Mouse (Mus musculus) neural tube, embryonic 14.5 days (tissue): ENCODE measurements around the gene Tmem184b. TPM values are rescaled to one million over a fixed set of nuclear protein-coding genes. Genes with fewer than 3 reads are reported as not detected.
A peak's percentile ranks its signal among the peaks of the same experiment; 100 is the strongest.

ENCODE experiments used
- ATAC-seq: fragments of 200-750 bp; cut with Nextera tagmentation; 2 replicates; pipeline ENCODE4 v1.8.0; 2017; ENCODE audit warnings: low read depth, mild to moderate bottlenecking, moderate TSS enrichment, moderate library complexity
- H3K27ac ChIP-seq: fragments of 300-500 bp; sonication (generic); 2 replicates; pipeline ENCODE4 v1.5.1; 2014; ENCODE audit warnings: low read depth, mild to moderate bottlenecking, control low read depth, low read length, moderate library complexity, mixed read lengths
- H3K27me3 ChIP-seq: fragments of 300-500 bp; sonication (generic); 2 replicates; pipeline ENCODE4 v1.6.1; 2014; ENCODE audit warnings: low read length; ENCODE audit not compliant: control insufficient read depth, insufficient read depth
- H3K36me3 ChIP-seq: fragments of 300-500 bp; sonication (generic); 2 replicates; pipeline ENCODE4 v1.6.1; 2014; ENCODE audit warnings: low read length, mixed read lengths; ENCODE audit not compliant: control insufficient read depth, insufficient read depth
- H3K4me1 ChIP-seq: fragments of 300-500 bp; sonication (generic); 2 replicates; pipeline ENCODE4 v1.6.1; 2014; ENCODE audit warnings: low read length; ENCODE audit not compliant: control insufficient read depth, insufficient read depth
- H3K4me2 ChIP-seq: fragments of 300-500 bp; sonication (generic); 2 replicates; pipeline ENCODE4 v1.6.1; 2014; ENCODE audit warnings: mild to moderate bottlenecking, low read depth, low read length, control low read depth
- H3K4me3 ChIP-seq: fragments of 300-500 bp; sonication (generic); 2 replicates; pipeline ENCODE4 v1.5.1; 2014; ENCODE audit warnings: low read depth, low read length, control low read depth, mixed read lengths
- H3K9ac ChIP-seq: fragments of 300-500 bp; sonication (generic); replicated peaks from 2 replicates; pipeline ENCODE4 v1.6.1; 2014; ENCODE audit warnings: low read depth, mild to moderate bottlenecking, control low read depth, low read length, mixed read lengths
- H3K9me3 ChIP-seq: fragments of 300-500 bp; sonication (generic); 2 replicates; pipeline ENCODE4 v1.6.1; 2016; ENCODE audit warnings: low read length; ENCODE audit not compliant: control insufficient read depth
- WGBS: fragments of 180-500 bp; shearing (Covaris S2); extraction: QIAGEN DNeasy Blood & Tissue Kit; methylation state at CpG from one replicate; pipeline ENCODE4 v1.1.7; 2014; 5-methylcytosine and 5-hydroxymethylcytosine counted together
- polyA plus RNA-seq: library from polyadenylated mRNA; unstranded; fragments of >200 nt; fragmentation: Nextera tagmentation; extraction: Ambion mirVana; gene quantifications from 2 replicates; pipeline ENCODE4 v1.2.1, GENCODE M21; 2014

Tmem184b gene
- polyA plus RNA-seq, 1 experiment from 2014 or later, result 31.2 TPM

- H3K4me2 ChIP-seq, result no peak overlapping the region
- WGBS, result 79% methylated on average over 4 of the region's 4 CpGs
Measured at GRCm38 (mm10) chr15:79333409-79333808, 70.0 kb downstream of the Tmem184b start.

DNA sequence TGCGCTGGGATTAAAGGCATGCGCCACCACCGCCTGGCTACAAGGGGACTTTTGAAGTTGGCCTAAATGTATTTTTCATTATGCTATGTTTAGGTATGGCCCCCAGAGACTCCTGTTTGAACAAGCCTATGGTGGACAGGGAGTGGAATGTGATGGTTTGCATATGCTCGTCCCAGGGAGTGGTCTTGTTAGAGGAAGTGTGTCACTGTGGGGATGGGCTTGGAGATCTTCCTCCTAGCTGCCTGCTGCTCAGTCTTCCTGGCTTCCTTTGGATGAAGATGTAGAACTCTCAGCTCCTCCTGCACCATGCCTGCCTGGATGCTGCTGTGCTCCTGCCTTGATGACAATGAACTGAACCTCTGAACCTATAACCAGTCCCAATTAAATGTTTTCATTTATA, 72.8 kb downstream of the Tmem184b start:
- Histone ChIP-seq H3K9ac (no peak overlapping the region), H3K27me3 (no peaks in the 10 kb centered on the region), H3K36me3 (no peaks in the 10 kb centered on the region), H3K4me3 (no peak overlapping the region), H3K4me2 (no peak overlapping the region), H3K27ac (no peak overlapping the region), H3K4me1 (peaks cover 11% of the 10 kb centered on the region; the same call in 1 of the 2 replicates), H3K9me3 (no peaks in the 10 kb centered on the region)
- ATAC-seq, result no peak
- WGBS, result 82% methylated on average over 4 of the region's 4 CpGs

More at GRCm38 (mm10) chr15:79333409-79333808, 70.0 kb downstream of the Tmem184b start:
- no peak for ATAC-seq
- Histone ChIP-seq H3K4me3 (no peak overlapping the region), H3K27ac (no peak overlapping the region), H3K9me3 (no peaks in the 10 kb centered on the region), H3K4me1 (no peaks in the 10 kb centered on the region), H3K36me3 (no peaks in the 10 kb centered on the region), H3K27me3 (no peaks in the 10 kb centered on the region), H3K9ac (no peak overlapping the region)

- ATAC-seq, result no peak
- H3K4me2 ChIP-seq, result no peak overlapping the region
- WGBS, result 85% methylated on average over 6 of the region's 6 CpGs
Measured at GRCm38 (mm10) chr15:79329979-79330363, 73.4 kb downstream of the Tmem184b start.

GRCm38 (mm10) chr15:79329346-79329978, 73.9 kb downstream of the Tmem184b start:
- H3K36me3 ChIP-seq, result no peaks in the 10 kb centered on the region
- no peak overlapping the region for H3K27ac ChIP-seq
- H3K4me3 ChIP-seq, result no peak overlapping the region
- no peaks in the 10 kb centered on the region for H3K27me3 ChIP-seq
- no peak overlapping the region for H3K9ac ChIP-seq
- no peak overlapping the region for H3K4me2 ChIP-seq
- H3K4me1 ChIP-seq, result peaks cover 11% of the 10 kb centered on the region; the same call in 1 of the 2 replicates
- no peak for ATAC-seq
- 95% methylated on average over 6 of the region's 6 CpGs for WGBS
- no peaks in the 10 kb centered on the region for H3K9me3 ChIP-seq

More at GRCm38 (mm10) chr15:79329979-79330363, 73.4 kb downstream of the Tmem184b start:
- Histone ChIP-seq H3K36me3 (no peaks in the 10 kb centered on the region), H3K27me3 (no peaks in the 10 kb centered on the region), H3K4me3 (no peak overlapping the region), H3K9ac (no peak overlapping the region), H3K4me1 (peaks cover 11% of the 10 kb centered on the region; the same call in 1 of the 2 replicates), H3K9me3 (no peaks in the 10 kb centered on the region), H3K27ac (no peak overlapping the region)

DNA sequence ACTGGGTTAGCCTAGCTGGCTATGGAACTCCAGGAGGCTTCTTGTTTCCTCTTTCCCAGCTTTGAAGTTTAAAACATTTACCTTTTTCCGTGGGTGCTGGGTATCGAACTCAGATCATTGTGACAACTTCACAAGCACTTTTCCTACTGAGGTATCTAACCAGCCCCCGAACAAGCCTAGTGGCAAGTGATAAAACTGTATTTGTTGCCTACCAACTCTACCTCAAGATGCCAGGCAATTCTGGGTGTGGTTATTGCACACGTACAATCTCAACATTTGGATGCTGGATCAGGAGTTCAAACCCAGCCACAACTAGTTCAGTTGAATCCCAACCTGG, 74.5 kb downstream of the Tmem184b start:
- Histone ChIP-seq H3K27me3 (no peaks in the 10 kb centered on the region), H3K4me1 (peaks cover 11% of the 10 kb centered on the region; the same call in 1 of the 2 replicates), H3K9ac (no peak overlapping the region), H3K4me3 (no peak overlapping the region), H3K9me3 (no peaks in the 10 kb centered on the region), H3K36me3 (no peaks in the 10 kb centered on the region), H3K4me2 (no peak overlapping the region), H3K27ac (no peak overlapping the region)
- 93% methylated on average over 4 of the region's 4 CpGs for WGBS
- ATAC-seq, result no peak

DNA sequence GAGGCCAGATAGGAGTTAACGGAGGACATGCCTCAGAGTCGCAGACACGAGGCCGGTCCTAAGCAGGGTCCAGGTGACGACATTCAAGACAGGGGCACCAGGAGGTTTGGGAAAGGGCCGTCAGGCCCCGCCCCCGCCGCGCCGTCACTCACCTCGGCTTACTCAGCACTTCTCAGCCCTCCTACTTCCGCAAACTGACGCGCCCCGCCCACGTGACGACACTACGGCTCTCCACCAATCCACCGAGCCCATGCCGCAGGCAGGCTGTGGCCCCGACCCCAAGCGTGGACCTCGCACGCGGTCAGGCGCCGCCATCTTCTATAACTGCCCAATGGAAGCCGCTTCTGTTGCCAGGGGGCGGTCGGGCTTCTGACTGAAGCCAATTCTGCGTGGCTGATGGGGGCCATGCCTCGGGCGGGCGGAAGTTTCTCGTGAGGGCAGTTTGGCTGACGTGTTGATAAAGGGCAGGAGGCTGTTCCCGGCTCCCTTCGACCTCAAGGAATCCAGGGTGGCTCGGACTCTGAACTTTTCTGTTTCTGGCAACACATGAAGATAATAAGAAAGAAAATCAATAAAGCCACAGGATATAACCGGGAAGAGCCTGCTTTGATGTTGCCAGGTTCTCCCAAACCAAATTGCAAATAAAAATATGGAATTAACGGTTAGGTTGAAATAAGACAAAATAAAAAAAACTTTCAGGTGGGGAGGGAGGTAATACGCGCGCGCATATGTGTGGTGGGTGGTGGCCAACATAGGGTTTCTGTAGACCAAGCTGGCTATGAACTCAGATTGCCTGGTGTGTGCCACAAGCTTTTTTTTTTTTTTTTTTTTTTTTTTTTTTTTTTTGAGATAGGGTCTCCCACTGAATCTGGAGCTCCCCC, 75.1 kb downstream of the Tmem184b start, which contains the start of gene Pla2g6:
Gene Pla2g6 (minus strand): TSS at position 333 of the 881 bp plus-strand sequence.
- Histone ChIP-seq H3K27me3 (no peaks in the 10 kb centered on the region), H3K4me2 (peak within 1 kb of the TSS; percentile 93), H3K4me1 (peaks cover 11% of the 10 kb centered on the region; the same call in 1 of the 2 replicates), H3K4me3 (peak within 1 kb of the TSS; percentile 53), H3K9me3 (no peaks in the 10 kb centered on the region), H3K9ac (peak within 1 kb of the TSS; percentile 75), H3K36me3 (no peaks in the 10 kb centered on the region), H3K27ac (peak within 1 kb of the TSS; percentile 93)
- WGBS, result 4% methylated on average over 46 of the region's 46 CpGs
- peak; percentile 96 for ATAC-seq

DNA sequence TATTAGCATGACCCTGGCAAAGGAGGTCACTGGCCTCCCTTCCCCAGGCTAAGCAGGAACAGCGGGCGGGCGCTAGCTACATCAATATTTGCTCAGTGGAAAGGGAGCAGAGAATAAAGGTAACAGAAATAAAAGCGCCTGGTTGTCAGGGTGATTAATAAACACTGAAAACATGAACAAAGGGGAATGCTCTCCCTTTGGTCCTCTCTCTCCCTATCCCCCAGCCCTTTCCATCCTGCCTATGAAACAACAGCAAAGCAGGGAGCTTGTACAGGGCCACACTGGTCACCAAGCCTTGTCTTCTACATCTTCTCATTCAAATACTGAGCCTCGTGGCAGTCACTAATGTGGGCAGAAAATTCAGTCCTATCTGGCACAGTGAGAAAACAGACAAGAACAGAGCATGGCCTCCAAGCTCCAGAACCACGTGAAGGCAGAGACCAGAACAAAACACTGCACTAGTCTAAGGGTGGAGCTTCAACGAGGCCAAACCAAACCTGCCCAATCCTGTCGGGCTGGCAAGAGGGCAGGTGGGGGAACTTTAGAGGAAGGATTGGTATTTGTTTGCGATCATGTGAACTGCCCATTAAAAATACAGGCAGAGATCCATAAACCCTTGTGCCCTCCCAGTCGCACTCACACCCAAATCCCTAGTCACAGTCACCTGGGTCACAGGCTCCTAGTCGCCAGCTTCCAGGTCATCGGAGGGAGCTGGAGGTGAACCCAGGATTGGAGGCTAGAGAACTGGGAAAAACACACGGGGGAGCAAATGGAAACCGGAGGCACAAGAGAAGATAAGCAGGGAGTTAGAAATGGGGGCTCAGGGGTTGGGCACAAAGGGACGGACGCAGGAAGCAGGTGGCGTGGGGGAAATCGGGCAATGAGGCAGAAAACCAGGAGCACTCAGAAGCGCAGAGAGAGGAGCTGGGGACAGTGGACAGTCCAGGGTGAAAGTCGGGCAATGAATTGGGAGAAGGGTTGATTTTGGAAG, 76.1 kb downstream of the Tmem184b start:
- Histone ChIP-seq H3K4me3 (peak overlapping the region; percentile 53), H3K27me3 (no peaks in the 10 kb centered on the region), H3K27ac (peak overlapping the region; percentile 93), H3K9me3 (no peaks in the 10 kb centered on the region), H3K4me1 (peaks cover 11% of the 10 kb centered on the region; the same call in 1 of the 2 replicates), H3K9ac (peak overlapping the region; percentile 75), H3K4me2 (peak overlapping the region; percentile 93), H3K36me3 (no peaks in the 10 kb centered on the region)
- 7% methylated on average over 20 of the region's 20 CpGs for WGBS
- ATAC-seq, result peak; percentile 15; the same call in 1 of the 2 replicates

DNA sequence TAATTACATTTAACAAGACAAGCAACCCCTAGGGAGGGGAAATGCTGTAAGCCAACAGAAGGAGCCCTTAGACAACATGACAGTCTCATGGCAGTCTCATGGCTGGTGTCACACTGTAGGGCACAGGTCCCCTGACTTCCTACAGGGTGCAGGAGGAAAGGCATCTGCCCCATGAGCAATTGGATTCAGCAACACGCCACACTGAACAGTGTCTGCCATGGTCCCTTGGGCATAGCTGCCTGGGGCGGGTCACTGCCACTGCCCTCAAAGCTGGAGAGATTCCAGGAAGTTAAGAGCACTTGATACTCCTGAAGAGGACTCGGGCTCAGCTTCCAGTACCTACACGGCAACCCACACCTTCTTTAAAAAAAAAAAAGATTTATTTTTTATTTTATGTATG, 77.1 kb downstream of the Tmem184b start:
- Histone ChIP-seq H3K4me1 (peaks cover 11% of the 10 kb centered on the region; the same call in 1 of the 2 replicates), H3K27me3 (no peaks in the 10 kb centered on the region), H3K36me3 (no peaks in the 10 kb centered on the region), H3K27ac (no peak overlapping the region), H3K9me3 (no peaks in the 10 kb centered on the region), H3K4me3 (no peak overlapping the region), H3K9ac (no peak overlapping the region), H3K4me2 (peak overlapping the region; percentile 14; the same call in 1 of the 2 replicates)
- WGBS, result 65% methylated on average over 4 of the region's 4 CpGs
- no peak for ATAC-seq
